In the genomic region with DNA sequence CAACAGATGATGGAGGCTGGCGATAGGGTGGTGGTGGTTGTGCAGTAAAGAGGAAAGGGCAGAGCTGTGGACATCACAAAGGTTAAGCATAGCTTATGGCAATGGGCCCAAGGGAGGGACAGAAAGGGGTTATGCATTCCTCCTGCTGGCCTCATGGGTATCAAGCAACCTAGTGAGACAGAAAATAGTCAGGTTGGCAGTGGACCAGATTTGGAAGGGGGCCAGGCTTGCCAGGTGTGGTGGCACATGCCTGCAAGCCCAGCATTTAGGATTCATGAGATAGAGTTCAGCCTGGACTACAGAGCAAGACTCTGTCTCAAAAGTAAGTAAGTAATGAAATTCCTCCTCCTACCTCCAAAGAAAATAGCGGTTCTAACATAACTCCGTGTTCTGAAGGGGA, we compare ENCODE assay signal across 7 mouse cellular contexts. TPM values are rescaled to one million over a fixed set of nuclear protein-coding genes. Genes with fewer than 3 reads are reported as not detected.
"Had no signal": no experiment of that assay in that cellular context is flagged by ENCODE, and none has a peak within 500 bp of the region (broad histone marks: within the 10 kb centered on the region; RNA-seq: fewer than 3 reads in every experiment).

No protein-coding gene starts in this region.

- DNase-seq: liver; liver, embryonic 13.5 days; liver, postnatal 0 days; lung, postnatal 14 days; thymus, postnatal 4 days had no signal

RNA-seq across cellular contexts. Expression of a gene that starts 9.8 kb away (rescaled TPM):
- total RNA-seq: monocyte, adult 5-6 weeks; neutrophil, adult 5-6 weeks had no signal
